Mouse (Mus musculus): ENCODE measurements around the gene Cntnap5a. TPM values are rescaled to one million over a fixed set of nuclear protein-coding genes. Genes with fewer than 3 reads are reported as not detected.

Cntnap5a gene
- total and polyA plus RNA-seq, 2 experiments from 2014 or later = 1.3 to 14.8 TPM

DNA sequence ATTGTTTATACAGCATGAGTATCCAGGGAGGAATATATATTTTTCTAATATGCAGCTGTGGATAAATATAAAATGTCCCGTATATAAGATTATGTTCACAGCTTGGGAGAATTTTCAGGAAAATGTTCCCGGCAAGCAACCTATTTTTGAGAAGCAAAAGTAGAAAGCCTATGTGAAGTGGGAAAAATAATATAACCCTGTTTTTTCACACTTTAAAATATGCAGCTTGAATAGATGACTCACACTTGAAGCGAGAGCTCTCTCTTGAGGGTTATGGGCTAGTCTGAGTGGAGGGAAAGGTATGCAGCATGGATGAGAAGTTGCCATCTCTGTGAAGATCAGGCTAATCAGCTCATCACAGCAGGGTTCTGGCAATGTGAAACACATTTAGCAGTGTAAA is 261.3 kb downstream of the Cntnap5a start:
- ATAC-seq = no peak
- DNase-seq = no peak
- H3K36me3 ChIP-seq (ENCODE audit: insufficient read depth) = no peaks in the 10 kb centered on the region

DNA sequence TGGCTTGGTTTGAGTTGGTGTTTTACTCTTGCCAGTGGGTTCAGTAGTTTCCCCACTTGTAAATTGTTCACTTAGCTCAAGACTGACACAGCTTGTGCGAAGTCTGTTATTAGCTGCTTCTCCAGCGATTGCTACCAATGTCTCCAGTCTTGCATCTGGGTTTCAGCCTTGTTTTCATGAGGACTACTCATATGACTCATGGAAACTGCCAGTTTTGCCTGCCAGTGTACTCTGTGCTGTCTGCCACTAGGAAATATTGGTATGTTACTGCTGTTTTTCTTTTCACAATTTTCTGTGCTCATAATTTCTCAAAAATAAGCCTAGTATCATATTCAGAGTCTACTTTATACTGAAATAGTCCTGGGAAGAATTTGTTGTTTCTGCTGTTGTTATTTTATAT is 272.0 kb downstream of the Cntnap5a start:
- Histone ChIP-seq H3K9me3 (ENCODE audit: low read length) (no peaks in the 10 kb centered on the region), H3K36me3 (ENCODE audit: insufficient read depth) (no peaks in the 10 kb centered on the region), H3K27ac (ENCODE audit: low read depth, low read length) (no peak overlapping the region), H3K4me1 (ENCODE audit: insufficient read depth) (no peaks in the 10 kb centered on the region), H3K4me2 (ENCODE audit: low read depth) (no peak overlapping the region), H3K9ac (no peak overlapping the region), H3K4me3 (ENCODE audit: low read depth, low read length) (no peak overlapping the region), H3K27me3 (ENCODE audit: insufficient read depth, low read length) (no peaks in the 10 kb centered on the region)
- WGBS = 81% methylated on average over 2 of the region's 2 CpGs
- TF ChIP-seq CTCF (IDR thresholded peaks at IDR 0.05; ENCODE audit: low read depth) = no peak
- DNase-seq (peak; percentile 18), ATAC-seq (peak; percentile 63; the same call in 1 of the 2 replicates)

More for the DNA sequence above, 261.3 kb downstream of the Cntnap5a start:
- no peak overlapping the region for H3K4me3 ChIP-seq (ENCODE audit: low read depth, low read length)
- H3K4me2 ChIP-seq (ENCODE audit: low read depth) = no peak overlapping the region
- H3K9me3 ChIP-seq (ENCODE audit: low read length) = no peaks in the 10 kb centered on the region
- 84% methylated on average over 3 of the region's 3 CpGs for WGBS
- no peaks in the 10 kb centered on the region for H3K4me1 ChIP-seq (ENCODE audit: insufficient read depth)
- no peak overlapping the region for H3K9ac ChIP-seq
- no peak overlapping the region for H3K27ac ChIP-seq (ENCODE audit: low read depth, low read length)
- no peaks in the 10 kb centered on the region for H3K27me3 ChIP-seq (ENCODE audit: insufficient read depth, low read length)
- TF ChIP-seq CTCF (IDR thresholded peaks at IDR 0.05; ENCODE audit: low read depth) = no peak

DNA sequence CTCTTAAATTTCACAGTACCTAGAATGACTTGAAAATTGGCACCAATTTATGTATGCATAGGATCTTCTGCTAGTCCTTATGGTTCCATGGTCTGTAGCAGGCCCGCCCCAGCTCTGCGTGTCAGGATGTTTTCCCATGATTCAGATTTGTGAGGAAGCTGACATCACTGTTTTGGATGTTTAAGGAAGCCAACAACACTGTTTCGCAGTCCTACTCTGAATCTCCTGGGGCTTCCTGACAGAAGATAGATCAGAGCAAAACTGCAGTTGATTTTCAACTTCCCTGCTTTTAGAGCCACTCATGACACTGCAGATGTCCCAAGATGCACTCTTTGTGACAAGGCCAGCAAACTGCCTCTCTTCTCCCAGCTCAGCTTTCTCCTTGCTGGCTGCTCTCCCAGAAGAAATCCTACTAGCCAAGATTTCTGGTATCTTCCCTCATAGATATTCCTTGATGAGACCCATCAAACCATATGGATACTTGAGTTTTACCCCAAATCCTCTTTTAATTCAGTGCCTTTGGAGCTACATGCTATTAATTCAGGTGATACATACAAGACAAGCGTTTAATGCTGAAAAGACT is 280.5 kb downstream of the Cntnap5a start:
- WGBS = 72% methylated on average over 4 of the region's 4 CpGs
- Histone ChIP-seq H3K4me3 (ENCODE audit: low read depth, low read length) (no peak overlapping the region), H3K4me1 (ENCODE audit: insufficient read depth) (no peaks in the 10 kb centered on the region), H3K9ac (no peak overlapping the region), H3K27me3 (ENCODE audit: insufficient read depth, low read length) (no peaks in the 10 kb centered on the region), H3K9me3 (ENCODE audit: low read length) (no peaks in the 10 kb centered on the region), H3K4me2 (ENCODE audit: low read depth) (no peak overlapping the region), H3K27ac (ENCODE audit: low read depth, low read length) (no peak overlapping the region), H3K36me3 (ENCODE audit: insufficient read depth) (no peaks in the 10 kb centered on the region)
- ATAC-seq (peak; percentile 92), DNase-seq (peak; percentile 67)
- no peak for TF ChIP-seq CTCF (IDR thresholded peaks at IDR 0.05; ENCODE audit: low read depth)

DNA sequence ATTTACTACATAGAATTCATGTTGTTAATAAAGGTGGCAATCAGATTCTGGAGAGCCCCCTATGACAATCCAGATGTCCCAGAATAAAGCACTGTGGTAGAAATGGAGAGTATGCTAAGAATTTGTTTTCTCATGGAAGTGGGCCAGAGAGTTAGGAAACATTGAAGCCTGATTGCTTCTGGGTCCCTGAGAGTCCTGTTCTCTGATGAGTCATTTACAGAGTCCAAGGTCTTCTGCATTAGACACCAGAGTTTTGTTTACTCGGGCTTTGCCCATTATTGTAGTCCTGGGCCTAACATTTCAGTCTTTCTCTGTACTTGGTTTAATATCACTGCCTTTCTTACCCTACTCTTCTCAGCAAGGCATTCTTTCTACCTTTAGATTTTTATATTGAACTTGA is 305.6 kb downstream of the Cntnap5a start:
- no peak for TF ChIP-seq CTCF (IDR thresholded peaks at IDR 0.05; ENCODE audit: low read depth)
- no peak overlapping the region for H3K4me2 ChIP-seq (ENCODE audit: low read depth)
- no peaks in the 10 kb centered on the region for H3K9me3 ChIP-seq (ENCODE audit: low read length)
- DNase-seq (no peak), ATAC-seq (no peak)
- H3K4me1 ChIP-seq (ENCODE audit: insufficient read depth) = no peaks in the 10 kb centered on the region
- no peak overlapping the region for H3K27ac ChIP-seq (ENCODE audit: low read depth, low read length)
- no peak overlapping the region for H3K4me3 ChIP-seq (ENCODE audit: low read depth, low read length)
- no peaks in the 10 kb centered on the region for H3K27me3 ChIP-seq (ENCODE audit: insufficient read depth, low read length)
- WGBS = 79% methylated on average over 1 of the region's 1 CpGs
- H3K36me3 ChIP-seq (ENCODE audit: insufficient read depth) = no peaks in the 10 kb centered on the region
- H3K9ac ChIP-seq = no peak overlapping the region

DNA sequence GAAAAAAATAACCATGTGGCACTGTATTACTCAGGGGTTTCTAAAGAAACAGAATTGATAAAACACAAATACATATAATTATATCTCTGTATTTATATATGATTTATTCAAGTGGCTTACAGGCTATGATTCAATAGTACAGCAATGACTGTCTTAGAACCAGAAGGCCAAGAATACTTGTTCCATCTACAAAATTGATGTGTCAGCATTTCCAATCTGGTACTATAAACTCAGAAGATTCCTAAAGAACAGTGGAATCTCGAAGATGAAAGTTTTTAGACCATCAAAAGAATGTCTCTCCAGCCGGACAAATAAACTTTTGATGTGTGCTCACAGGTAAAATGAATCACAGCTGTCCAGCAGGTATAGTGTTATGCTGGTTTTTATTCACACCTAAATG is 331.2 kb downstream of the Cntnap5a start:
- no peak for TF ChIP-seq CTCF (IDR thresholded peaks at IDR 0.05; ENCODE audit: low read depth)
- H3K4me2 ChIP-seq (ENCODE audit: low read depth) = no peak overlapping the region
- WGBS = 80% methylated on average over 2 of the region's 2 CpGs
- H3K27ac ChIP-seq (ENCODE audit: low read depth, low read length) = no peak overlapping the region
- no peaks in the 10 kb centered on the region for H3K36me3 ChIP-seq (ENCODE audit: insufficient read depth)
- H3K4me1 ChIP-seq (ENCODE audit: insufficient read depth) = no peaks in the 10 kb centered on the region
- DNase-seq = no peak
- no peaks in the 10 kb centered on the region for H3K9me3 ChIP-seq (ENCODE audit: low read length)
- H3K9ac ChIP-seq = no peak overlapping the region
- H3K4me3 ChIP-seq (ENCODE audit: low read depth, low read length) = no peak overlapping the region
- no peak for ATAC-seq
- H3K27me3 ChIP-seq (ENCODE audit: insufficient read depth, low read length) = no peaks in the 10 kb centered on the region

DNA sequence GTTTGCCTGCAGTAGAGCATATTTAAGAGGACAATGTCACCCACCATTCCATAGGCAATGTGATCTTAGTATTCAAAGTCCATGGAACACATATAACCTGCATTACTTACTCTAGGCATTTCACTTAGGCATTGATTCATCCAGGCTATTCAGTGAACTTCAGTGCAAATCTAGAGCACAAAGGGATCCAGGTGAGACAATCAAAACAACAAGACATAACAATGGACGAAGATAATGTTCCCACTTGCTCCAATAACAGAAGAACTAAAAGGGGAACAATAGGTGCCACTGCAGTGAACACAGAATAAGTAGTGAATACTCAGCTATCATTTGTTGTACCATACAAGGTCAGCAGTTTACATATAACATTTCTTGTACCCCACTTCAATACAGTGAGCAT is 345.1 kb downstream of the Cntnap5a start:
- no peaks in the 10 kb centered on the region for H3K36me3 ChIP-seq (ENCODE audit: insufficient read depth)
- no peak for DNase-seq
- H3K27ac ChIP-seq (ENCODE audit: low read depth, low read length) = no peak overlapping the region
- TF ChIP-seq CTCF (IDR thresholded peaks at IDR 0.05; ENCODE audit: low read depth) = no peak
- no peak overlapping the region for H3K4me2 ChIP-seq (ENCODE audit: low read depth)
- H3K4me3 ChIP-seq (ENCODE audit: low read depth, low read length) = no peak overlapping the region
- ATAC-seq = no peak
- 85% methylated on average over 1 of the region's 1 CpGs for WGBS
- no peaks in the 10 kb centered on the region for H3K9me3 ChIP-seq (ENCODE audit: low read length)
- no peaks in the 10 kb centered on the region for H3K4me1 ChIP-seq (ENCODE audit: insufficient read depth)
- H3K9ac ChIP-seq = no peak overlapping the region
- no peaks in the 10 kb centered on the region for H3K27me3 ChIP-seq (ENCODE audit: insufficient read depth, low read length)

DNA sequence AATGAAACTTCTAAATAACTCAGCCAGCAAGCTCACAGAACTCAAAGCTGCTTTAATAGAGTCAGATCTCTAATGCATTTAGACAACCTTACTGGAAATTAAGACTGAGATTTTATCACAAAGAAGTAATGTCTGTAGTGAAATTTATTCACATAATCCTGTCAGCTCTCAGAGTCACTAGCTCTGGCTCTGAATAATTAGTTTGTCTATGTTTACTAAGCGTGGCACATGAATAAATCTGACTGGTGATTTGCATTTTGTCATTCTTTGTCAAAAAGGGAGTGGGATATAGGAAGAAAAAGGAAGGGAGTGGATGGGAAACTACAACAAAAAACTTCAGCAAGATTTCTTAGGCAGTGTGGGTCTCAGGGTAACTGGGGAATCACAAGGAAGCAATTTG is 351.3 kb downstream of the Cntnap5a start:
- DNase-seq (peak; percentile 27), ATAC-seq (peak; percentile 86)
- no peaks in the 10 kb centered on the region for H3K27me3 ChIP-seq (ENCODE audit: insufficient read depth, low read length)

More for the DNA sequence above, 351.3 kb downstream of the Cntnap5a start:
- no peak overlapping the region for H3K4me3 ChIP-seq (ENCODE audit: low read depth, low read length)
- no peak overlapping the region for H3K27ac ChIP-seq (ENCODE audit: low read depth, low read length)
- no peak for TF ChIP-seq CTCF (IDR thresholded peaks at IDR 0.05; ENCODE audit: low read depth)
- 12% methylated on average over 1 of the region's 1 CpGs for WGBS
- H3K9me3 ChIP-seq (ENCODE audit: low read length) = no peaks in the 10 kb centered on the region
- H3K4me2 ChIP-seq (ENCODE audit: low read depth) = no peak overlapping the region
- no peaks in the 10 kb centered on the region for H3K36me3 ChIP-seq (ENCODE audit: insufficient read depth)
- 0 out of 2 replicates have a peak, but pooled peaks cover 3% of the 10 kb centered on the region for H3K4me1 ChIP-seq (ENCODE audit: insufficient read depth)
- no peak overlapping the region for H3K9ac ChIP-seq
